In the genomic region with DNA sequence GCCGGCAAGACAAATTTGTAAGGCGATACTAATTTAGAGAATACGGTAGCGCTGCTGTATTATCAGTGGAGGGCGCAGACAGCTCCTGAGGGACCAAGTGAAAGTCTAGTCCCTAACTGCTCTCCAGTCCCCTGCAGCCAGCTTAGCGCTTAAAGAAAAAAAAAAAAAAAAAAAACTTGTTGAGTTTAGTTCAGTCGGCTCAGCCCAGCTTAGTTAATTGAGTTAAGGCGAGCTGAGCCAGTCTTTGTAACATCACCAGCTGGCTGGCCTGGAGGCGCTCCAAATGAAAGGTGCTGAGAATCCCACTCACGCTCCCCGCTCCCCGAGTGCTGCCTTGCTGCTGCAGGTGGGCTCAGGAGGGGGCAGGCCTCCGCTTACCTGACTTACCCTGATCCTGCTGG, we compare ENCODE assay signal across 8 mouse cellular contexts.
DNase-seq lines count a peak whose midpoint lies in the region; ATAC-seq and TF ChIP-seq lines count a peak whose summit lies in the region.

No protein-coding gene starts in this region.

- peak; percentile 39 for DNase-seq in lung, postnatal 0 days (ENCODE audit: low spot score)
- no peak for DNase-seq in lung, adult 18-20 months
- DNase-seq in midbrain, embryonic 11.5 days (ENCODE audit: low spot score, missing footprints): peak; percentile 88
- no peak for DNase-seq in adrenal gland, postnatal 14 days
- no peak for DNase-seq in thymus, postnatal 36 days

- H3K27ac ChIP-seq in lung, postnatal 0 days (ENCODE audit: low read length): no peak overlapping the region
- no peak overlapping the region for H3K27ac ChIP-seq in forebrain, embryonic 16.5 days (ENCODE audit: low read length)
- H3K27ac ChIP-seq in kidney, embryonic 14.5 days (ENCODE audit: low read depth, low read length): no peak overlapping the region
- H3K27ac ChIP-seq in midbrain, embryonic 11.5 days (ENCODE audit: low read depth, low read length): no peak overlapping the region

- peak; percentile 8; the same call in 1 of the 2 replicates for TF ChIP-seq CTCF in lung, postnatal 0 days (IDR thresholded peaks at IDR 0.05)

- WGBS in lung, postnatal 0 days: 17% methylated on average over 13 of the region's 13 CpGs
- WGBS in forebrain, embryonic 16.5 days: 3% methylated on average over 13 of the region's 13 CpGs
- WGBS in kidney, embryonic 14.5 days: 7% methylated on average over 13 of the region's 13 CpGs
- 2% methylated on average over 13 of the region's 13 CpGs for WGBS in midbrain, embryonic 11.5 days

- no peak overlapping the region for H3K4me3 ChIP-seq in lung, postnatal 0 days (ENCODE audit: low read depth, low read length)
- H3K4me3 ChIP-seq in forebrain, embryonic 16.5 days (replicated peaks; ENCODE audit: low read length): no peak overlapping the region
- no peak overlapping the region for H3K4me3 ChIP-seq in kidney, embryonic 14.5 days (ENCODE audit: low read length)
- H3K4me3 ChIP-seq in midbrain, embryonic 11.5 days (ENCODE audit: low read depth, low read length): no peak overlapping the region

- no peak overlapping the region for H3K9ac ChIP-seq in lung, postnatal 0 days (replicated peaks; ENCODE audit: low read depth)
- no peak overlapping the region for H3K9ac ChIP-seq in forebrain, embryonic 16.5 days (replicated peaks; ENCODE audit: low read depth, low read length)
- no peak overlapping the region for H3K9ac ChIP-seq in kidney, embryonic 14.5 days (ENCODE audit: low read depth, low read length)
- 0 out of 2 replicates have a peak overlapping the region, but pooled peaks have one; percentile 16 for H3K9ac ChIP-seq in midbrain, embryonic 11.5 days (ENCODE audit: low read length)

- no peak for TF ChIP-seq EP300 in lung, postnatal 0 days (IDR thresholded peaks at IDR 0.05)

- H3K4me1 ChIP-seq in lung, postnatal 0 days (ENCODE audit: insufficient read depth, low read depth, low read length): peaks cover 30% of the 10 kb centered on the region
- H3K4me1 ChIP-seq in forebrain, embryonic 16.5 days (replicated peaks; ENCODE audit: control insufficient read depth, insufficient read depth, low read length): peaks cover 9% of the 10 kb centered on the region
- H3K4me1 ChIP-seq in kidney, embryonic 14.5 days (ENCODE audit: control insufficient read depth, insufficient read depth, low read length): peaks cover 19% of the 10 kb centered on the region; the same call in 1 of the 2 replicates
- H3K4me1 ChIP-seq in midbrain, embryonic 11.5 days (ENCODE audit: control insufficient read depth, insufficient read depth, low read length): peaks cover 4% of the 10 kb centered on the region

- no peak for ATAC-seq in lung, postnatal 0 days
- ATAC-seq in forebrain, embryonic 16.5 days: no peak
- no peak for ATAC-seq in kidney, embryonic 14.5 days (ENCODE audit: low FRiP score, low TSS enrichment)
- no peak for ATAC-seq in midbrain, embryonic 11.5 days (ENCODE audit: low FRiP score)
- ATAC-seq in erythroid progenitor cell, adult 5-6 weeks (replicated peaks; ENCODE audit: low FRiP score, poor library complexity, severe bottlenecking): no peak

- 0 out of 2 replicates have a peak overlapping the region, but pooled peaks have one; percentile 3 for H3K4me2 ChIP-seq in lung, postnatal 0 days (replicated peaks; ENCODE audit: low read depth, low read length)
- peak overlapping the region; percentile 24 for H3K4me2 ChIP-seq in forebrain, embryonic 16.5 days (ENCODE audit: low read length)
- peak overlapping the region; percentile 19 for H3K4me2 ChIP-seq in kidney, embryonic 14.5 days (replicated peaks; ENCODE audit: low read depth, low read length)
- H3K4me2 ChIP-seq in midbrain, embryonic 11.5 days: peak overlapping the region; percentile 30; the same call in 1 of the 2 replicates

- no peaks in the 10 kb centered on the region for H3K27me3 ChIP-seq in lung, postnatal 0 days (replicated peaks; ENCODE audit: insufficient read depth, low read length)
- no peaks in the 10 kb centered on the region; the same call in 1 of the 2 replicates for H3K27me3 ChIP-seq in forebrain, embryonic 16.5 days (replicated peaks; ENCODE audit: control insufficient read depth, insufficient read depth, low read length)
- peaks cover 4% of the 10 kb centered on the region; the same call in 1 of the 2 replicates for H3K27me3 ChIP-seq in kidney, embryonic 14.5 days (ENCODE audit: control insufficient read depth, insufficient read depth, low read length)
- peaks cover 10% of the 10 kb centered on the region; the same call in 1 of the 2 replicates for H3K27me3 ChIP-seq in midbrain, embryonic 11.5 days (ENCODE audit: control insufficient read depth, insufficient read depth, low read length)

- H3K36me3 ChIP-seq in lung, postnatal 0 days (ENCODE audit: insufficient read depth, low read length): no peaks in the 10 kb centered on the region
- no peaks in the 10 kb centered on the region for H3K36me3 ChIP-seq in forebrain, embryonic 16.5 days (ENCODE audit: control insufficient read depth, insufficient read depth)
- no peaks in the 10 kb centered on the region for H3K36me3 ChIP-seq in kidney, embryonic 14.5 days (ENCODE audit: control insufficient read depth, insufficient read depth, low read length)
- H3K36me3 ChIP-seq in midbrain, embryonic 11.5 days (ENCODE audit: control insufficient read depth, insufficient read depth, low read length): no peaks in the 10 kb centered on the region

- H3K9me3 ChIP-seq in lung, postnatal 0 days (ENCODE audit: low read length): no peaks in the 10 kb centered on the region
- H3K9me3 ChIP-seq in forebrain, embryonic 16.5 days (ENCODE audit: control insufficient read depth, low read length): no peaks in the 10 kb centered on the region
- H3K9me3 ChIP-seq in kidney, embryonic 14.5 days (ENCODE audit: control insufficient read depth, low read length): no peaks in the 10 kb centered on the region
- no peaks in the 10 kb centered on the region for H3K9me3 ChIP-seq in midbrain, embryonic 11.5 days (ENCODE audit: control insufficient read depth, low read length)

Comparison
In these comparisons a context has a peak if more than half of its experiments do, and no peak if none do; other contexts are left out.
1. DNase-seq: peak in lung, postnatal 0 days (single experiment) and midbrain, embryonic 11.5 days (single experiment); none in lung, adult 18-20 months (0 of 2), adrenal gland, postnatal 14 days (single experiment) and thymus, postnatal 36 days (0 of 2).
2. Peak in every context shown above with its lines, with median percentiles within 50 percentile points of each other: H3K4me2 ChIP-seq.